Comparison of ENCODE assay signal across 8 mouse cellular contexts in genomic region chr9:16500382-16501185, GRCm38 (mm10). TPM values are rescaled to one million over a fixed set of nuclear protein-coding genes. Genes with fewer than 3 reads are reported as not detected.
DNase-seq lines count a peak whose midpoint lies in the region; ATAC-seq and TF ChIP-seq lines count a peak whose summit lies in the region.

No protein-coding gene starts in this region.

- no peaks in the 10 kb centered on the region; the same call in 1 of the 2 replicates for H3K9me3 ChIP-seq in E14TG2a.4 (ENCODE audit: low read length)
- no peaks in the 10 kb centered on the region for H3K9me3 ChIP-seq in forebrain, embryonic 12.5 days
- H3K9me3 ChIP-seq in hindbrain, embryonic 15.5 days: no peaks in the 10 kb centered on the region

- intact Hi-C loops in left cerebral cortex, postnatal 36 days (cut with DNase I): loop anchor here (5.0 to 10.0 kb wide), 5 partner anchors 193 to 576 kb away; no protein-coding TSS in a partner anchor

- no peak for TF ChIP-seq CTCF in E14TG2a.4 (conservative IDR thresholded peaks at IDR 0.05; ENCODE audit: low read length)
- TF ChIP-seq CTCF in small intestine, adult 2 months (IDR thresholded peaks at IDR 0.05; ENCODE audit: extremely low read depth, insufficient read length, insufficient replicate concordance, low read depth, low read length): no peak

- no peaks in the 10 kb centered on the region for H3K36me3 ChIP-seq in E14TG2a.4 (ENCODE audit: insufficient read depth, low read length)
- H3K36me3 ChIP-seq in forebrain, embryonic 12.5 days (replicated peaks): no peaks in the 10 kb centered on the region
- no peaks in the 10 kb centered on the region for H3K36me3 ChIP-seq in hindbrain, embryonic 15.5 days
- H3K36me3 ChIP-seq in small intestine, adult 2 months (ENCODE audit: control insufficient read depth, insufficient read depth, low read length): no peaks in the 10 kb centered on the region

- peak overlapping the region; percentile 77 for H3K9ac ChIP-seq in forebrain, embryonic 12.5 days
- peak overlapping the region; percentile 82 for H3K9ac ChIP-seq in hindbrain, embryonic 15.5 days

- peaks cover 40% of the 10 kb centered on the region for H3K4me1 ChIP-seq in E14TG2a.4 (replicated peaks; ENCODE audit: low read depth, low read length)
- H3K4me1 ChIP-seq in forebrain, embryonic 12.5 days: peaks cover 23% of the 10 kb centered on the region
- H3K4me1 ChIP-seq in hindbrain, embryonic 15.5 days (replicated peaks): peaks cover 13% of the 10 kb centered on the region
- H3K4me1 ChIP-seq in small intestine, adult 2 months (ENCODE audit: control insufficient read depth, insufficient read depth, insufficient read length, low read length): no peaks in the 10 kb centered on the region

- H3K4me3 ChIP-seq in E14TG2a.4 (replicated peaks; ENCODE audit: low read length): peak overlapping the region; percentile 76
- H3K4me3 ChIP-seq in forebrain, embryonic 12.5 days (replicated peaks): peak overlapping the region; percentile 68
- peak overlapping the region; percentile 75 for H3K4me3 ChIP-seq in hindbrain, embryonic 15.5 days
- peak overlapping the region; percentile 38; the same call in 1 of the 2 replicates for H3K4me3 ChIP-seq in small intestine, adult 2 months (ENCODE audit: low read depth, low read length)

- peak; percentile 62 for ATAC-seq in forebrain, embryonic 12.5 days (ENCODE audit: low FRiP score)
- peak; percentile 73 for ATAC-seq in hindbrain, embryonic 15.5 days (ENCODE audit: low FRiP score, low read depth)

- DNase-seq in adrenal gland, postnatal 36 days: peak; percentile 53 to 64
- peak; percentile 76 for DNase-seq in left cerebral cortex, postnatal 36 days (ENCODE audit: low spot score in 2 of 2)
- DNase-seq in mesoderm, embryonic 11.5 days (ENCODE audit: low read depth, low spot score): peak; percentile 58
- DNase-seq in T-cell, adult 2 months (ENCODE audit: low spot score): no peak

- under 1% methylated on average over 41 of the region's 41 CpGs for WGBS in forebrain, embryonic 12.5 days
- WGBS in hindbrain, embryonic 15.5 days: under 1% methylated on average over 41 of the region's 41 CpGs
- 3% methylated on average over 41 of the region's 41 CpGs for WGBS in small intestine, adult 2 months

- H3K4me2 ChIP-seq in forebrain, embryonic 12.5 days: peak overlapping the region; percentile 81
- H3K4me2 ChIP-seq in hindbrain, embryonic 15.5 days: peak overlapping the region; percentile 68

- peaks cover 74% of the 10 kb centered on the region for H3K27me3 ChIP-seq in E14TG2a.4 (ENCODE audit: insufficient read depth, low read length)
- peaks cover 10% of the 10 kb centered on the region; the same call in 1 of the 2 replicates for H3K27me3 ChIP-seq in forebrain, embryonic 12.5 days
- H3K27me3 ChIP-seq in hindbrain, embryonic 15.5 days: no peaks in the 10 kb centered on the region
- H3K27me3 ChIP-seq in small intestine, adult 2 months (ENCODE audit: control insufficient read depth, insufficient read depth, low read length): peaks cover 5% of the 10 kb centered on the region

- peak overlapping the region; percentile 92 for H3K27ac ChIP-seq in forebrain, embryonic 12.5 days
- peak overlapping the region; percentile 91 for H3K27ac ChIP-seq in hindbrain, embryonic 15.5 days (replicated peaks)
- H3K27ac ChIP-seq in small intestine, adult 2 months (ENCODE audit: insufficient read depth, low read depth, low read length): no peak overlapping the region

- TF ChIP-seq POLR2A in small intestine, adult 2 months (IDR thresholded peaks at IDR 0.05; ENCODE audit: low read depth, low read length): no peak

RNA-seq across cellular contexts. Expression of gene Fat3, which starts 0.5 kb away (rescaled TPM):
- total RNA-seq in adrenal gland, postnatal 36 days (2021): 1 to 10 TPM; 3.2 to 5.0 TPM
- 13.0 and 13.6 TPM in 2 replicates for polyA plus RNA-seq in forebrain, embryonic 12.5 days (2016; fragmentation: Nextera tagmentation; extraction: Ambion mirVana)
- polyA plus RNA-seq in hindbrain, embryonic 15.5 days (2015; fragmentation: Nextera tagmentation; extraction: Ambion mirVana): 9.1 and 10.4 TPM in 2 replicates
- 10 to 100 TPM; 73.1 to 78.6 TPM for total RNA-seq in left cerebral cortex, postnatal 36 days (2021)
- 0.19 and 0.20 TPM in 2 replicates for polyA plus RNA-seq in small intestine, adult 2 months (2012; rRNA removed)
